Mouse (Mus musculus): ENCODE measurements around the gene N4bp2l2. TPM values are rescaled to one million over a fixed set of nuclear protein-coding genes. Genes with fewer than 3 reads are reported as not detected.

Gene N4bp2l2
- polyA plus RNA-seq, 1 experiment from 2014 or later, result 32.7 TPM

- no peak for ATAC-seq
- H3K4me2 ChIP-seq, result no peak overlapping the region
- H3K27me3 ChIP-seq, result no peaks in the 10 kb centered on the region
- 98% methylated on average over 2 of the region's 2 CpGs for WGBS
- no peak overlapping the region for H3K27ac ChIP-seq
- H3K36me3 ChIP-seq (ENCODE audit: poor library complexity, severe bottlenecking), result peaks cover 13% of the 10 kb centered on the region; the same call in 1 of the 2 replicates
- no peak overlapping the region for H3K4me3 ChIP-seq
- no peak overlapping the region for H3K9ac ChIP-seq
- H3K4me1 ChIP-seq, result peaks cover 6% of the 10 kb centered on the region; the same call in 1 of the 2 replicates
- H3K9me3 ChIP-seq (replicated peaks), result no peaks in the 10 kb centered on the region
These were observed 36.3 kb downstream of the N4bp2l2 start for GRCm38 (mm10) chr5:150629692-150630091.

DNA sequence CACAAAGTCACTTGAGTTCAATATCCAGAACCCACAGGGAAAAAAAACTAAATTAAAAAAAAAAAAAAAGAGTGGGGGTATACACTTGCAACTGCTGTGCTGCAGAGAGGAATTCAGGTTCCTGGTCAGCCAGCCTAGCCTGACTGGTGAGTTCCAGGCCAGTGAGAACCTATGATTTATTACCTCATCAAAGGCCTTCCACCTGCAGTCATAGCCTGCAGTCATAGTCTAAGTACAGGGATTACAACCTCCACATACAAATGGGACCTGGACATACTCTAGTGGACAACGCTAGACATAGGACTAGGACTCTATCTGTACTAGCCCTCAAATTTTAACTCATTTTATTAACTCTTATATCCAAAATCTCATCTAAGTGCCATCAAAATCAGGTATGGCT lies 36.7 kb downstream of the N4bp2l2 start:
- H3K36me3 ChIP-seq (ENCODE audit: poor library complexity, severe bottlenecking), result peaks cover 13% of the 10 kb centered on the region; the same call in 1 of the 2 replicates
- no peak overlapping the region for H3K4me3 ChIP-seq
- no peaks in the 10 kb centered on the region for H3K9me3 ChIP-seq (replicated peaks)
- H3K4me2 ChIP-seq, result no peak overlapping the region
- no peak for ATAC-seq
- no peaks in the 10 kb centered on the region for H3K27me3 ChIP-seq
- WGBS, result 94% methylated on average over 1 of the region's 1 CpGs
- no peak overlapping the region for H3K9ac ChIP-seq
- peaks cover 2% of the 10 kb centered on the region; the same call in 1 of the 2 replicates for H3K4me1 ChIP-seq
- no peak overlapping the region for H3K27ac ChIP-seq

DNA sequence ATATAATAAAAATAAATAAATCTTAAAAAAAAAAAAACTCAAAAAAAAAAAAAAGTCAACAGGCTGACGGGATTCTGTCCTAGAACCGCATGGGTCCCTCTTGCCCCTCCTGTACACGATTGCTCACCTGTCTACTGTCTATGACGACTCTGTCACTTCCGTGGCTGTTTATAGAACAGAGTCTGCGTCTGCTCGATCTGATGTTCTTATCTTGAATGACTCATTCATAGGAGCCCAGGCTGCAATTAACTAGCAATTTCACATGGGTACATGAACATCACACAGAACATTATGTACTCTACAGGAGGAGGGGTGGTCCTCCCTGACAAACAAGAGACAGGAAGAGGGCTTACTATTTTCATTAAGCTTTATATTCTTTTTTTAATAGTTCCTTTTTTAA lies 40.5 kb downstream of the N4bp2l2 start:
- WGBS, result 91% methylated on average over 7 of the region's 7 CpGs
- Histone ChIP-seq H3K27ac (no peak overlapping the region), H3K4me3 (no peak overlapping the region), H3K4me1 (no peaks in the 10 kb centered on the region), H3K4me2 (no peak overlapping the region), H3K36me3 (ENCODE audit: poor library complexity, severe bottlenecking) (peaks cover 13% of the 10 kb centered on the region; the same call in 1 of the 2 replicates), H3K9me3 (replicated peaks) (no peaks in the 10 kb centered on the region), H3K27me3 (no peaks in the 10 kb centered on the region), H3K9ac (no peak overlapping the region)
- ATAC-seq, result no peak

GRCm38 (mm10) chr5:150622792-150623191 lies 43.2 kb downstream of the N4bp2l2 start:
- H3K4me3 ChIP-seq, result no peak overlapping the region
- 57% methylated on average over 1 of the region's 1 CpGs for WGBS
- H3K36me3 ChIP-seq (ENCODE audit: poor library complexity, severe bottlenecking), result 0 out of 2 replicates have a peak, but pooled peaks cover 6% of the 10 kb centered on the region
- no peaks in the 10 kb centered on the region for H3K9me3 ChIP-seq (replicated peaks)
- no peaks in the 10 kb centered on the region for H3K4me1 ChIP-seq
- H3K27ac ChIP-seq, result no peak overlapping the region
- H3K27me3 ChIP-seq, result no peaks in the 10 kb centered on the region
- no peak for ATAC-seq
- H3K9ac ChIP-seq, result no peak overlapping the region
- no peak overlapping the region for H3K4me2 ChIP-seq

DNA sequence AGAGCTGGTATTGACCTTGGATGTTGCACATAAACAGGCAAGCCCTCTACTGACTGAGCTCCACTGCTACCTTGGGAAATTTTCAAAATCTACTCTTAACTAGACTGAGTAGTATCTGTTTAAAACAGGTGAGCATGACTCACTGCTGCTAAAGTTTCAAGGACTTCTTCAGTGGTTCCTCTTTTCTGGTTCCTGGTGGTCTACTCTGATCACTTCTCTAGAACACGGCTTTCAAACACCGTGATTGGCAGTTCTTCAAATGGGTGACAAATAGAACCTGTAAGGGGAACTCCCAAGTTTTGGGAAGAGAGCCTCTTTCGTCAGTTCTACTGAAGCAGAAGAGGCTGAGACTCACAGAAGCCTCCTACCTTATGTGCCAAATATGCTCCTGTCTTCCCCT lies 44.4 kb downstream of the N4bp2l2 start:
- WGBS, result 95% methylated on average over 3 of the region's 3 CpGs

GRCm38 (mm10) chr5:150620588-150621135 lies 45.3 kb downstream of the N4bp2l2 start:
- no peak for ATAC-seq
- no peaks in the 10 kb centered on the region for H3K27me3 ChIP-seq
- 0 out of 2 replicates have a peak, but pooled peaks cover 6% of the 10 kb centered on the region for H3K36me3 ChIP-seq (ENCODE audit: poor library complexity, severe bottlenecking)
- H3K9me3 ChIP-seq (replicated peaks), result no peaks in the 10 kb centered on the region
- H3K9ac ChIP-seq, result no peak overlapping the region
- H3K4me3 ChIP-seq, result no peak overlapping the region
- WGBS, result 93% methylated on average over 7 of the region's 7 CpGs
- no peaks in the 10 kb centered on the region for H3K4me1 ChIP-seq
- no peak overlapping the region for H3K27ac ChIP-seq
- no peak overlapping the region for H3K4me2 ChIP-seq

More for the DNA sequence above, 44.4 kb downstream of the N4bp2l2 start:
- H3K4me1 ChIP-seq, result no peaks in the 10 kb centered on the region
- H3K4me3 ChIP-seq, result no peak overlapping the region
- H3K9ac ChIP-seq, result no peak overlapping the region
- 0 out of 2 replicates have a peak, but pooled peaks cover 6% of the 10 kb centered on the region for H3K36me3 ChIP-seq (ENCODE audit: poor library complexity, severe bottlenecking)
- H3K9me3 ChIP-seq (replicated peaks), result no peaks in the 10 kb centered on the region
- no peak overlapping the region for H3K4me2 ChIP-seq
- ATAC-seq, result no peak
- H3K27me3 ChIP-seq, result no peaks in the 10 kb centered on the region
- no peak overlapping the region for H3K27ac ChIP-seq

DNA sequence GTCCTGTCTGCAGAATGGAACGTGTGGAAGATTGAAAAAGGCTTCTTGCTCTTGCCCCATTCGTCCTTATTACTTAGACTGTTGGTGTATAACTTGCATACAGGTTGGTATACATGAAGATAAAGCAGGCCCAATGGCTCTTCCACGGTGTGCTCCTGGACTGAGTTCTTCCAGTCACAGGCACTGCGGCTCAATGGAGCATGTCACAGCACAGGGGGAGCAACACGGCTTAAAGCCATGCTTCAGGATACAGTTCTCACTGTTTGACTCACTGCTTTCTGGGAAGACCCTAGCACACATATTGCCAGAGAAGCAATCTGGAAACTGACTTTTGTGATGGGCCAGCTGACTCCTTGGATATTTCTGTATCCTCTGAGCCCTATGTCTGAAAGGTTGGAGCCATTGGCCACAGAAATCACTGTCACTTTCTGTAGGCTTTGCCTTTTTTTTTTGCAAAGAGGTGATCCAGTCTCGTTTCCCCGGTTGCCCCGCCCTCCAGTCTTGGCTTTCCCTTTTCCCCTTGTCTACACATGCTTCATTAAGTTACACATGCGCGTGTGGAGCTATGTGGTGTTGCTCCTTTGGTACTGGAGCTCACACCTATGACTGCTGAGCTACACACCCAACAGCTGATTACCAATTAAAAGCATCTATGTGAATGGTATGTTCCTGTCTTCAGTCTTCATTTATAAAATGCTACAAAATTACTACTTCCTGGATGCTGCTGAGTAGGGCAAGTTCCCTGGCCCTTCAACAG lies 47.2 kb downstream of the N4bp2l2 start:
- no peak overlapping the region for H3K27ac ChIP-seq
- H3K4me3 ChIP-seq, result no peak overlapping the region
- H3K9me3 ChIP-seq (replicated peaks), result no peaks in the 10 kb centered on the region
- H3K4me1 ChIP-seq, result no peaks in the 10 kb centered on the region
- no peaks in the 10 kb centered on the region for H3K36me3 ChIP-seq (ENCODE audit: poor library complexity, severe bottlenecking)
- no peaks in the 10 kb centered on the region for H3K27me3 ChIP-seq
- ATAC-seq, result no peak
- H3K9ac ChIP-seq, result no peak overlapping the region
- H3K4me2 ChIP-seq, result no peak overlapping the region
- WGBS, result 88% methylated on average over 10 of the region's 10 CpGs

- 84% methylated on average over 3 of the region's 3 CpGs for WGBS
- Histone ChIP-seq H3K36me3 (ENCODE audit: poor library complexity, severe bottlenecking) (no peaks in the 10 kb centered on the region), H3K9ac (no peak overlapping the region), H3K4me1 (no peaks in the 10 kb centered on the region), H3K27ac (no peak overlapping the region), H3K4me3 (no peak overlapping the region), H3K27me3 (no peaks in the 10 kb centered on the region), H3K9me3 (replicated peaks) (no peaks in the 10 kb centered on the region), H3K4me2 (no peak overlapping the region)
- ATAC-seq, result no peak
These were observed 49.3 kb downstream of the N4bp2l2 start for GRCm38 (mm10) chr5:150616731-150617130.

GRCm38 (mm10) chr5:150616216-150616615 lies 49.8 kb downstream of the N4bp2l2 start:
- WGBS, result 93% methylated on average over 2 of the region's 2 CpGs
- Histone ChIP-seq H3K4me2 (no peak overlapping the region), H3K36me3 (ENCODE audit: poor library complexity, severe bottlenecking) (no peaks in the 10 kb centered on the region), H3K9ac (no peak overlapping the region), H3K4me3 (no peak overlapping the region), H3K27me3 (no peaks in the 10 kb centered on the region), H3K9me3 (replicated peaks) (no peaks in the 10 kb centered on the region), H3K4me1 (no peaks in the 10 kb centered on the region), H3K27ac (no peak overlapping the region)
- no peak for ATAC-seq

GRCm38 (mm10) chr5:150614054-150614453 lies 51.9 kb downstream of the N4bp2l2 start:
- Histone ChIP-seq H3K4me2 (no peak overlapping the region), H3K36me3 (ENCODE audit: poor library complexity, severe bottlenecking) (no peaks in the 10 kb centered on the region), H3K27me3 (no peaks in the 10 kb centered on the region), H3K4me1 (no peaks in the 10 kb centered on the region), H3K9me3 (replicated peaks) (no peaks in the 10 kb centered on the region), H3K9ac (no peak overlapping the region), H3K27ac (no peak overlapping the region), H3K4me3 (no peak overlapping the region)
- 94% methylated on average over 2 of the region's 2 CpGs for WGBS
- no peak for ATAC-seq

- H3K27ac ChIP-seq, result no peak overlapping the region
- ATAC-seq, result no peak
- H3K9me3 ChIP-seq (replicated peaks), result no peaks in the 10 kb centered on the region
- no peak overlapping the region for H3K4me2 ChIP-seq
- no peak overlapping the region for H3K9ac ChIP-seq
- no peak overlapping the region for H3K4me3 ChIP-seq
- no peaks in the 10 kb centered on the region for H3K4me1 ChIP-seq
- peaks cover 15% of the 10 kb centered on the region for H3K36me3 ChIP-seq (ENCODE audit: poor library complexity, severe bottlenecking)
- WGBS, result 84% methylated on average over 12 of the region's 12 CpGs
- H3K27me3 ChIP-seq, result no peaks in the 10 kb centered on the region
These were observed 54.3 kb downstream of the N4bp2l2 start for GRCm38 (mm10) chr5:150611697-150612096.

DNA sequence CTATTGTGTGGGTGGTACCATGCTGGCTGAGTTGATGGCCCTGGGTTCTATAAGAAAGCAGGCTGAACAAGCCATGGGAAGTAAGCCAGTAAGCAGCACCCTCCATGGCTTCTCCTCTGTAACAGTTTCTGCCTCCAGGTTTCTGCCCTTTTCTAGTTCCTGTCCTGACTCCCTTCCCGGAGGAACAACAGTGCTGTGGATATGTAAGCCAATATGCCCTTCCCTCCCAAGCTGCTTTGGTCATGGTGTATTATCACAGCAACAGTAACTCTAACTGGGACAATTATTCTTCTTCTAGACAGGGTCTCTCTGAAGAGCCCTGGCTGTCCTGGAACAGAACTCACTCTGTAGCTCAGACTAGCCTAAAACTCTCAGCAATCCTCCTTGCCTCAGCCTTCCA lies 54.8 kb downstream of the N4bp2l2 start:
- H3K4me2 ChIP-seq, result no peak overlapping the region
- no peak overlapping the region for H3K4me3 ChIP-seq
- no peaks in the 10 kb centered on the region for H3K9me3 ChIP-seq (replicated peaks)
- WGBS, result 80% methylated on average over 1 of the region's 1 CpGs
- ATAC-seq, result no peak
- peaks cover 20% of the 10 kb centered on the region for H3K36me3 ChIP-seq (ENCODE audit: poor library complexity, severe bottlenecking)
- no peak overlapping the region for H3K27ac ChIP-seq
- H3K4me1 ChIP-seq, result no peaks in the 10 kb centered on the region
- no peaks in the 10 kb centered on the region for H3K27me3 ChIP-seq
- H3K9ac ChIP-seq, result no peak overlapping the region

Measured in forebrain, embryonic 13.5 days (tissue).